Mouse (Mus musculus) limb, embryonic 10.5 days (tissue): ENCODE measurements around the gene Lrrc26. TPM values are rescaled to one million over a fixed set of nuclear protein-coding genes. Genes with fewer than 3 reads are reported as not detected.
A peak's percentile ranks its signal among the peaks of the same experiment; 100 is the strongest.

Source experiments
- DNase-seq: peaks from one replicate; pipeline ENCODE4 v3.0.0-alpha.2; 2017; ENCODE audit warnings: low spot score
- H3K27ac ChIP-seq: fragments of 300-500 bp; sonication (generic); 2 replicates; pipeline ENCODE4 v1.5.1; 2016; ENCODE audit warnings: mild to moderate bottlenecking
- H3K27me3 ChIP-seq: fragments of 300-500 bp; sonication (generic); 2 replicates; pipeline ENCODE4 v1.6.1; 2016; ENCODE audit warnings: low read depth, mild to moderate bottlenecking; ENCODE audit not compliant: poor library complexity, severe bottlenecking
- H3K36me3 ChIP-seq: fragments of 300-500 bp; sonication (generic); 2 replicates; pipeline ENCODE4 v1.6.1; 2016; ENCODE audit warnings: mild to moderate bottlenecking, moderate library complexity
- H3K4me1 ChIP-seq: fragments of 300-500 bp; sonication (generic); 2 replicates; pipeline ENCODE4 v1.6.1; 2016
- H3K4me3 ChIP-seq: fragments of 300-500 bp; sonication (generic); 2 replicates; pipeline ENCODE4 v1.5.1; 2016; ENCODE audit warnings: mild to moderate bottlenecking, moderate library complexity
- H3K9me3 ChIP-seq: fragments of 300-500 bp; sonication (generic); replicated peaks from 2 replicates; pipeline ENCODE4 v1.6.1; 2016; ENCODE audit warnings: mild to moderate bottlenecking
- WGBS: fragments of 180-500 bp; shearing (Covaris S2); methylation state at CpG from one replicate; pipeline ENCODE4 v1.1.7; 2016; 5-methylcytosine and 5-hydroxymethylcytosine counted together
- polyA plus RNA-seq: library from polyadenylated mRNA; unstranded; fragments of >200 nt; fragmentation: Nextera tagmentation; extraction: Ambion mirVana; gene quantifications from 2 replicates; pipeline ENCODE4 v1.2.1, GENCODE M21; 2016

Gene Lrrc26
- polyA plus RNA-seq, 1 experiment from 2014 or later = not detected

DNA sequence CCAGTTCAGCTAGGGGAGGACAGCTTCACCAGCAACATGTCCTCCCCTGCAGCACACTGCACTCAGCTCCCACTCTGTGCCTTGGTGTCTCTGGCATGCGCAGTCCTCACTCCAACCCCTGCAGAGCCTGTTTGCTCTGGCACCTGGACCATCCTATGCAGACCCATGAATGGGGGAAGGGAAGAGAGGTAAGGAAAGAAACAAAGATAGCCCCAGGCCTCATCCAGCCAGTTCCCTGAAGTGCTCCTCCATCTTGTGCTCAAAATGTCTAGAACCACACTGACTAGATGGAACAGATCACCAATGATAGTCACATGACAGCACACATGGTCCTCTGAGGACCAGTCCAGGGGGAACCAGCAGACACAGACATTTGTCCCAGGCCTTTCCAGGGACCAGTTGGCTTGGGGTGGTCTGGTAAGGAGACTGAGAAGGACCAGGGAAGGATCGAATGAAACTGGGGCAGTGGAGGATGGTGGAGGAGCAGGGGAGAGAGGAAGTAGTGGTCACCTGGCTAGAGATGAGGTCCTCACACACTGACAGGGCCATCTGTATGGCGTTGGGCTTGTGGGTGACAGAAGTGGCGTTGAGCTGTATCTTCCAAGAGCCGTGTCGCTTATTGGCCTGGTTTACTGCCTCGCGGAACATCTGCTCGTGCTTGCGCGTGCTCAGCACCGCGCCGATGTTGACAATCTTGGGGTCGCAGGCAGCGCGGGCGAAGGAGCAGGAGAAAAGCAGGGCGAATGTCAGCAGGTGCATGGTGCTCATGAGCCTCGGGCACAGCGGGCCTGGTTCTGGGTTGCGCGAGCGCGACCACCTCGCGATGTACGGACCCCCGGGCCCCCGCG, 28.6 kb downstream of the Lrrc26 start:
- DNase-seq = no peak
- Histone ChIP-seq H3K36me3 (no peaks in the 10 kb centered on the region), H3K9me3 (no peaks in the 10 kb centered on the region), H3K4me1 (peaks cover 8% of the 10 kb centered on the region; the same call in 1 of the 2 replicates), H3K27ac (no peak overlapping the region), H3K4me3 (peak overlapping the region; percentile 34), H3K27me3 (peaks cover 78% of the 10 kb centered on the region)
- 8% methylated on average over 31 of the region's 31 CpGs for WGBS

DNA sequence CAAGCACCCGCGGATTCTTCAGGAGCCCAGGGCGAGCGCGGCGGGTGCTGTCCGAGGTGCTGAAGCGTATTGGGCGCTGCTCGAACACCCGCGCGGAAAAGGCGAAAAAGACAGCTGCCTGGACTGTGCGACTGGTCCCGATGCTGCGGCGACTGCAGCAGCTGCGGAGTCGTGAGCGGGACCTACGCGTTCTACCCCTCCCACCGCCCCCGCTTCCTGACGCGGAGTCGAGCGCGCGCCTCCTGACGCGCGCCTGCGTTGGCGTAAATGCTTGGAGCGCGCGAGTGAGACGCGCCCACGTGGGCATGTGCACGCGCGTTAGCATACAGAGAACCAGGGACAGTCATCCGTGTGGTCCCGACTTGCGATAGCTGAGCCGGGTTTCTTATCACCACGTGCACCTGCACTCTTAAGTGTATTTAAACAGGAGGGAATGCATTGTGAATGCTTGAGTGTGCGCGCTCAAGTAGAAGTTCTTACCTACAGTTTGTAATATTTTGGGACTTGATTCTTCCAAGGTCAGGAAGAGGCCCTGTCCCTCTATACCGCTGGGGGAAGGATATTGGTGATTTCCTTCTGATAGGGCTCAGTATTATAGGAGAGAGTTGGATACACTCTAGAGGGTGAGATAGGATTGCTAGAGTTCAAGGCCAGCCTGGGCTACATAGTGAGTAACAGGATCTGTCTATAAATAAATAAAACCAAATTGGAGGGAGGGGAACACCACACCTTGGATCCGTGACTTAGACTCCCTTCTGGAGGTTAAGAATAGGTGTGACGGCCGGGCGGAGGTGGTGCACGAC, 29.5 kb downstream of the Lrrc26 start, which contains the start of gene Grin1:
Gene Grin1 (minus strand): TSS at position 217 of the 803 bp plus-strand sequence.
- no peak within 1 kb of the TSS for H3K27ac ChIP-seq
- H3K4me1 ChIP-seq = peaks cover 8% of the 10 kb centered on the region; the same call in 1 of the 2 replicates
- peak; percentile 89 for DNase-seq
- no peaks in the 10 kb centered on the region for H3K36me3 ChIP-seq
- WGBS = 11% methylated on average over 58 of the region's 58 CpGs
- H3K27me3 ChIP-seq = peaks cover 69% of the 10 kb centered on the region
- H3K4me3 ChIP-seq = peak within 1 kb of the TSS; percentile 34
- H3K9me3 ChIP-seq = no peaks in the 10 kb centered on the region

DNA sequence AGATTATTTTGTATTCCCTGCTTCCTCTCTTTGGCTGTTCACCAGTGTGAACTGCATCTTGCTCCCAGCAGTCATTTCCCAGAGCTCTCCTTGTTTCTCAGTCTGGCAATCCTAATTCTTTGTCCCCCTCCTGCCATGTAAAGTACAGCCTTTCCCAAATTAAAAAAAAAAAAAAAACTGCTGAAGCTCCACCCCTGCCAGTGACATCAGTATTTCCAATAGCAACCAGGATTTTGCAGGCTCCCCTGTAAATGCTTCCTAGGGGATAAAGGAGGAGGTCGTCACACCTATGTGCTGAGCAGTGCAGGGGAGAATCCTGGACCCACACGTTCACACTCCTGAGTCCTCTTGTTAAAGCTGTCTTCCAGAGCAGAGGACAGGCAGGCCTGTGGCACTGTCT, 30.4 kb downstream of the Lrrc26 start:
- peaks cover 8% of the 10 kb centered on the region; the same call in 1 of the 2 replicates for H3K4me1 ChIP-seq
- peaks cover 62% of the 10 kb centered on the region for H3K27me3 ChIP-seq
- no peak overlapping the region for H3K4me3 ChIP-seq
- 35% methylated on average over 2 of the region's 2 CpGs for WGBS
- H3K27ac ChIP-seq = no peak overlapping the region
- no peak for DNase-seq
- no peaks in the 10 kb centered on the region for H3K9me3 ChIP-seq
- no peaks in the 10 kb centered on the region for H3K36me3 ChIP-seq

DNA sequence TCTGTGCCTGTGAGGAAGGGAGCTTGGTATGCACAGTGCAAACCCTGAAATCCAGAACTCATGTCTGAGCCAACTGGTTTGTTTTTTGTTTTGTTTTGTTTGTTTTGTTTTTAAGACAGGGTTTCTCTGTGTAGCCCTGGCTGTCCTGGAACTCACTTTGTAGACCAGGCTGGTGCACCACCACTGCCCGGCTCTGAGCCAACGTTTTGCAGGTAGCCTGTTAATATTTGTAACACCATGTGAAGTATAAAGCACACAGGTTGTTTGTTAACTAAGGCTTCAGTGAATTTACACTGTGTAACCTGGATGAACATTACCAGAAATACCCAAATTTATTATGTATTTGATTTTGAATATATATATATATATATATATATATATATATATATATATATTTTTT, 36.3 kb downstream of the Lrrc26 start:
- Histone ChIP-seq H3K27me3 (peaks cover 2% of the 10 kb centered on the region; the same call in 1 of the 2 replicates), H3K4me3 (no peak overlapping the region), H3K9me3 (no peaks in the 10 kb centered on the region), H3K27ac (no peak overlapping the region), H3K36me3 (no peaks in the 10 kb centered on the region), H3K4me1 (no peaks in the 10 kb centered on the region; the same call in 1 of the 2 replicates)
- 76% methylated on average over 2 of the region's 2 CpGs for WGBS
- no peak for DNase-seq

DNA sequence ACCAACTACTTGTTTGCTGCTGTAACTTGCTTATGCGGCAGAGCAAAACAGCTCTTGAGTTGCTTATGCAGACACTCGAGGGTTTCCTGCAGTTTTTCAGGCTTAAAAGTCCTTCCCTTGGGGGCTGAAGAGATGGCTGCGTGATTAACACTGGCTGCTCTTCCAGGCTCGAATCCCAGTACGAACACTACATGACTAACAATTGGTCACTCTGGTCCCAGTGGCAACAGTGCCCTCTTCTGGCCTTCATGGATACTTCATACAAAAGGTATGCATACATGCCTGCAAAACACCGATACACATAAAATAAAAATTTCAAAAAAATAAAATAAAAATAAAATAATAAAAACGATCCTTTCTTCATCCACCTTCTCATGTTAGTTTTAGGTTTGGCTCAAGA, 38.7 kb downstream of the Lrrc26 start:
- DNase-seq = no peak
- Histone ChIP-seq H3K27ac (no peak overlapping the region), H3K9me3 (no peaks in the 10 kb centered on the region), H3K36me3 (no peaks in the 10 kb centered on the region), H3K4me3 (no peak overlapping the region), H3K4me1 (peaks cover 13% of the 10 kb centered on the region), H3K27me3 (no peaks in the 10 kb centered on the region)
- WGBS = 38% methylated on average over 7 of the region's 7 CpGs

DNA sequence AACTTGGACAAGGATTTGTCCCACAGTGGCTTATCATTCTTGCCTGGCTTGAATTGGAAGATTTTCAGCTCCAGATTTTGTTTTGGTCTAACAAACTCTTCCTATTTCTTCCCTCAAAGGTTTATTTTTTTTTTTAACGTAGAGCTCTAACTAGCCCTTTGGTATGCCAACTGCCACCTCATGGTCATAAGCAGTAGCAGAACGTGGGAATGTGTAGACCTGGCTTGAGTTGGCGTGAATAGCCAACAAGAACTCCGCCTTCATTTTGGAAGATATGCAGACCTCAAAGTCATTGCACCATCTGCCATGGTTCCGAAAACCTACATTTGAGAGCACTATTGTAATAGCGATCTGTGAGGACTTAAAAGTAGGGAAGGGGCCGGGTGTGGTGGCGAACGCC, 41.8 kb downstream of the Lrrc26 start:
- Histone ChIP-seq H3K27me3 (no peaks in the 10 kb centered on the region), H3K4me3 (peak overlapping the region; percentile 91), H3K4me1 (peaks cover 22% of the 10 kb centered on the region), H3K27ac (peak overlapping the region; percentile 95; the same call in 1 of the 2 replicates), H3K9me3 (no peaks in the 10 kb centered on the region), H3K36me3 (peaks cover 30% of the 10 kb centered on the region)
- DNase-seq = no peak
- 62% methylated on average over 9 of the region's 9 CpGs for WGBS

DNA sequence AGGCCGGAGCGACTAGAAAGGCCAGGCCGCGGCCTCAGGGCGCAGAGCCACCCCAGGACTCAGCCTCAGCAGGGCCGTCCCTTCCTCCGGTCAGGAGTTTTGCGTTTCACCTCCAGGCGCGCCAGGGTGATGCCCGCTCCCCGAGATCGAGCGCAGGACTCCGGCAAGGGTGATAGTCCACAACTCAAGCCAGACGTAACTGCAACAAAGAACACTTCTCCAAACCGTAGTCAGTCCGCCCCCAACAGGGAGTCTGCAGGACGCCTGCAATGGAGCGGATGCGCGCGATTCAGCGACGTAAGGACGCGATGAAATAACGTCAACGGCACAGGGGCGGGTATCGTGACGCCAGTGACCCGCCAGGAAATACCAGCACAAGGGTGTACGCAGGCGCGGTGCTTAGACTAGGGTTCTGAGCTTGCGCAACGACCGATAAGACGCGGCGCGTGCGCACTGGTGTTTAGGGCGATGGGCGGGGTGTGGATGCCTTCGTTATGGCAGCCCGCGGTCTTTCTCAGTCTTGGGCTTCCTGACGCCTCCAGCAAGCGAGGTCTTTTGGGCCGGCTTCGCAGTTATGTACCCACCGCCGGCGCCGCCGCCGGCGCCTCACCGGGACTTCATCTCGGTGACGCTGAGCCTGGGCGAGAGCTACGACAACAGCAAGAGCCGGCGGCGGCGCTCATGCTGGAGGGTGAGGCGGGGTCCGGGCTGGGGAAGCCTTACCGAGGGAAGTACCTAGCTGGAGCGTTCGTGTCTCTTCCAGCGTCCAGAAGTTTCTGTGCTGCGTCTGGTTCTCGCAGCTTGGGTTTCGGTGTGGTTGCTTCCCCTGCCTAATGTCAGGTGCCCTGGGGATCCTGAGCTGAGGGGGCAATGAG, 42.8 kb downstream of the Lrrc26 start, which contains the start of gene Man1b1:
Gene Man1b1 (plus strand): TSS at position 53 of the 875 bp plus-strand sequence.
- Histone ChIP-seq H3K9me3 (no peaks in the 10 kb centered on the region), H3K4me1 (peaks cover 22% of the 10 kb centered on the region), H3K4me3 (peak within 1 kb of the TSS; percentile 91), H3K27me3 (no peaks in the 10 kb centered on the region), H3K36me3 (peaks cover 40% of the 10 kb centered on the region), H3K27ac (peak within 1 kb of the TSS; percentile 95)
- DNase-seq = peak; percentile 100
- under 1% methylated on average over 78 of the region's 78 CpGs for WGBS

DNA sequence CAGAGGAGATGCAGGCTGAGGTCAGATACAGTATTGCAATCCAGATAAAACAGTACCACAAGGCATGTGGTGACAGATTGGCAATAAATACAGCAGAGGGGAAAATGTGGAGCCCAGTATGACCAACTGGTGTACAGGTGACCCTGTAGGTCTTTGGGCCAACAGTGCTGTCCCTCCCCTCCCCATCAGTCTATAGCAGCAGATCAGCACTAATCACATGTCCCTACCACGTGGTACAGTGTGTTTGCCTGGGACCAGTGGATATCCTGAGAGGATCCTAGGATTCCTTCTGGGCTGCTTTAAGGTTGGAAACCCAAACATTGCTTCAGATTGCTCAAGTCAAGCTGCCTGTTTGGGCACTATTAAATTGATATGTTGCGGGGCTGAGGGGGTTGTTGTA, 43.9 kb downstream of the Lrrc26 start:
- no peak for DNase-seq
- WGBS = 77% methylated on average over 2 of the region's 2 CpGs
- no peak overlapping the region for H3K27ac ChIP-seq
- peaks cover 22% of the 10 kb centered on the region for H3K4me1 ChIP-seq
- H3K27me3 ChIP-seq = no peaks in the 10 kb centered on the region
- no peaks in the 10 kb centered on the region for H3K9me3 ChIP-seq
- peak overlapping the region; percentile 91 for H3K4me3 ChIP-seq
- H3K36me3 ChIP-seq = peaks cover 51% of the 10 kb centered on the region

DNA sequence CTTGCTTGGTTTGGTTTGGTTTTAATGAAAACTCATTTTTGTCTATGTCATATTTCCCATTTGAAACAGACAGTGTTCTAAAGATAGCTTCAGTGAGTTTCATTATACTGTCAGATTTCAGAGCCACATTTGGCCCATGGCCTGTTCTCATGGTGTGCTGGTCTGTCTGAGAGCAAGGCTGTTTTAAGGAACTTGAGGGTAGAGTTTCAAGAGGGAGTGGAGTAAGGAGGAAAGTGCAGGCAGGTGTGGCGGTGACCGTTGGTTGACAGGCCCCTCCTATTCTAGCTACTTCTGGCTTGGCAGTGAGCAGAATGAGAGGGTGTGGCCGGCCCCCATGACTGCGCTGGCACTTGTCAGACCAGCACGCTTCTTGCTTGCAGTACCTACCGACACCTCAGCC, 48.6 kb downstream of the Lrrc26 start:
- peaks cover 10% of the 10 kb centered on the region for H3K4me1 ChIP-seq
- H3K27ac ChIP-seq = no peak overlapping the region
- no peaks in the 10 kb centered on the region for H3K27me3 ChIP-seq
- WGBS = 91% methylated on average over 6 of the region's 6 CpGs
- H3K36me3 ChIP-seq = peaks cover 92% of the 10 kb centered on the region
- H3K9me3 ChIP-seq = no peaks in the 10 kb centered on the region
- DNase-seq = no peak
- no peak overlapping the region for H3K4me3 ChIP-seq

Other genes with a start within 250 kb of the Lrrc26 start
- gene Nsmf, start 235.6 kb upstream of the Lrrc26 start, polyA plus RNA-seq = 61.6 and 68.2 TPM in 2 replicates
- gene Entpd8, start 209.6 kb upstream of the Lrrc26 start, polyA plus RNA-seq = 0.30 TPM in 1 of 2 replicates, not detected in the other
- gene Noxa1, start 194.8 kb upstream of the Lrrc26 start, polyA plus RNA-seq = 0.15 and 0.28 TPM in 2 replicates
- gene Nrarp, start 109.2 kb upstream of the Lrrc26 start, polyA plus RNA-seq = 7.9 and 10.3 TPM in 2 replicates
- 3.2 TPM in 2 replicates for gene Tor4a, start 93.0 kb upstream of the Lrrc26 start, polyA plus RNA-seq
- 129 and 137 TPM in 2 replicates for gene Nelfb, start 78.4 kb upstream of the Lrrc26 start, polyA plus RNA-seq
- 0.14 TPM in 1 of 2 replicates, not detected in the other for gene Stpg3, start 75.3 kb upstream of the Lrrc26 start, polyA plus RNA-seq
- gene Fam166a, start 71.2 kb upstream of the Lrrc26 start, polyA plus RNA-seq = 1.0 TPM in 1 of 2 replicates, not detected in the other
- 597 and 608 TPM in 2 replicates for gene Tubb4b, start 65.2 kb upstream of the Lrrc26 start, polyA plus RNA-seq
- not detected in 2 replicates for gene Slc34a3, start 55.6 kb upstream of the Lrrc26 start, polyA plus RNA-seq
- gene Rnf224, start 53.1 kb upstream of the Lrrc26 start, polyA plus RNA-seq = not detected in 2 replicates
- 3.8 and 5.7 TPM in 2 replicates for gene Rnf208, start 47.7 kb upstream of the Lrrc26 start, polyA plus RNA-seq
- 0.25 TPM in 1 of 2 replicates, not detected in the other for gene Cysrt1, start 47.5 kb upstream of the Lrrc26 start, polyA plus RNA-seq
- 6.5 and 7.8 TPM in 2 replicates for gene AL732309.1, start 43.1 kb upstream of the Lrrc26 start, polyA plus RNA-seq
- gene Tmem203, start 34.5 kb upstream of the Lrrc26 start, polyA plus RNA-seq = 14.5 and 18.4 TPM in 2 replicates
- gene Tprn, start 27.3 kb upstream of the Lrrc26 start, polyA plus RNA-seq = 8.7 and 9.7 TPM in 2 replicates
- gene Ssna1, start 17.5 kb upstream of the Lrrc26 start, polyA plus RNA-seq = 235 and 243 TPM in 2 replicates
- 138 and 153 TPM in 2 replicates for gene Anapc2, start 17.4 kb upstream of the Lrrc26 start, polyA plus RNA-seq
- gene Tmem210, start 1.8 kb upstream of the Lrrc26 start, polyA plus RNA-seq = not detected in 2 replicates
- 0.30 and 0.46 TPM in 2 replicates for gene Grin1, start 29.3 kb downstream of the Lrrc26 start, polyA plus RNA-seq
- gene Man1b1, start 42.4 kb downstream of the Lrrc26 start, polyA plus RNA-seq = 42.6 and 54.6 TPM in 2 replicates
- gene Dpp7, start 66.4 kb downstream of the Lrrc26 start, polyA plus RNA-seq = 15.7 and 18.7 TPM in 2 replicates
- 8.1 and 9.0 TPM in 2 replicates for gene Uap1l1, start 75.8 kb downstream of the Lrrc26 start, polyA plus RNA-seq
- gene Sapcd2, start 82.4 kb downstream of the Lrrc26 start, polyA plus RNA-seq = 88.3 and 88.7 TPM in 2 replicates
- 0.19 TPM in 1 of 2 replicates, not detected in the other for gene Entpd2, start 106.0 kb downstream of the Lrrc26 start, polyA plus RNA-seq
- gene Npdc1, start 109.4 kb downstream of the Lrrc26 start, polyA plus RNA-seq = 5.7 and 8.1 TPM in 2 replicates
- gene Fut7, start 133.4 kb downstream of the Lrrc26 start, polyA plus RNA-seq = not detected in 2 replicates
- 2.8 and 4.4 TPM in 2 replicates for gene Abca2, start 138.8 kb downstream of the Lrrc26 start, polyA plus RNA-seq
- 0.30 and 1.1 TPM in 2 replicates for gene Clic3, start 166.9 kb downstream of the Lrrc26 start, polyA plus RNA-seq
- 10.0 and 14.6 TPM in 2 replicates for gene Paxx, start 171.2 kb downstream of the Lrrc26 start, polyA plus RNA-seq
- not detected in 2 replicates for gene Ptgds, start 180.1 kb downstream of the Lrrc26 start, polyA plus RNA-seq
- gene Lcn12, start 204.0 kb downstream of the Lrrc26 start, polyA plus RNA-seq = not detected in 2 replicates
- gene Fbxw5, start 210.8 kb downstream of the Lrrc26 start, polyA plus RNA-seq = 83.6 and 94.6 TPM in 2 replicates
- 6.1 and 7.0 TPM in 2 replicates for gene C8g, start 211.8 kb downstream of the Lrrc26 start, polyA plus RNA-seq